Mouse (Mus musculus) lung, adult 2 months (tissue): Measurements from ENCODE around the gene Gtf3c6.

Source experiments
- CTCF ChIP-seq: fragments of 200-500 bp; IDR thresholded peaks from 2 replicates; pipeline ENCODE4 v1.5.1; 2011; ENCODE audit warnings: mild to moderate bottlenecking, low read length, control low read depth; ENCODE audit not compliant: insufficient read depth
- POLR2A ChIP-seq: fragments of 200-500 bp; IDR thresholded peaks from 2 replicates; pipeline ENCODE4 v1.6.1; 2011; ENCODE audit warnings: low read depth, mild to moderate bottlenecking, control low read depth, low read length, borderline replicate concordance; ENCODE audit errors: extremely low read depth

DNA sequence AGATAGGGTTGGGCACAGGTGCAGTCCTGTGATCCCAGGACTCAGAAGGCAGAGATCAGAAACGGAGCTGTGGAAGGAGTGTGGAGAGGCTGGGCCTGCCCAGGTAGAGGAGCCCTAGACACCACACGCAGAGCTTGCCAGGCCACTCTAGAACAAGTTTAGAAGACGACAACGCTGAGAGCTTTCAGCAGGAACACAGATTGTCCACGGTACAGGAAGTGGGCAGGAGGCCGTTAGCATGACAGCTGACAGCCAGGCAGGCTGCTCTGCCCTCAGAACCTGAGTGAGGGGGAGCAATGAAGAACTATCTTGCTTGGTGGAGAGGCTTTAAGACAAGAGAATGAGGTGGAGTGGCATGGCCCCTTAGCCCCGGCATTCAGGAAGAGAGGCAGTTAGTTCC lies 25.5 kb downstream of the Gtf3c6 start:
- TF ChIP-seq POLR2A: no peak
- TF ChIP-seq CTCF: no peak
